Mouse (Mus musculus) myocyte (in vitro differentiated cells): ENCODE results near the gene Dnajc16. TPM values are rescaled to one million over a fixed set of nuclear protein-coding genes. Genes with fewer than 3 reads are reported as not detected.
A peak's percentile ranks its signal among the peaks of the same experiment; 100 is the strongest.

ENCODE experiments used
- H3K27me3 ChIP-seq: one replicate; pipeline ENCODE4 v1.6.1; 2011; ENCODE audit not compliant: control insufficient read depth, insufficient read depth, insufficient read length
- H3K36me3 ChIP-seq: one replicate; pipeline ENCODE4 v1.6.1; 2011; ENCODE audit not compliant: control insufficient read depth, insufficient read depth
- H3K4me2 ChIP-seq: one replicate; pipeline ENCODE4 v1.6.1; 2011; ENCODE audit warnings: low read depth, control low read depth
- H3K4me3 ChIP-seq: one replicate; pipeline ENCODE4 v1.5.1; 2011; ENCODE audit warnings: mild to moderate bottlenecking, control low read depth, moderate library complexity
- H3K79me2 ChIP-seq: one replicate; pipeline ENCODE4 v1.6.1; 2011; ENCODE audit not compliant: control insufficient read depth, insufficient read depth
- H3ac ChIP-seq: one replicate; pipeline ENCODE4 v1.6.1; 2011; ENCODE audit not compliant: control insufficient read depth, insufficient read length
- CEBPB ChIP-seq: IDR thresholded peaks from 2 replicates; pipeline ENCODE4 v1.6.1; 2011; ENCODE audit warnings: mild to moderate bottlenecking, moderate library complexity; ENCODE audit not compliant: poor library complexity, insufficient read depth, severe bottlenecking
- E2F4 ChIP-seq: IDR thresholded peaks from one replicate; pipeline ENCODE4 v1.6.1; 2011; ENCODE audit warnings: mild to moderate bottlenecking, control low read depth, moderate library complexity; ENCODE audit not compliant: insufficient read depth
- MAX ChIP-seq: IDR thresholded peaks from one replicate; pipeline ENCODE4 v1.6.1; 2011; ENCODE audit warnings: low read depth, mild to moderate bottlenecking, control low read depth
- MYOD1 ChIP-seq, 3 experiments: IDR thresholded peaks; one replicate each; pipeline ENCODE4 v1.6.1; 2011; ENCODE audit warnings: control low read depth in 2 of 3, low read depth in 2 of 3, mild to moderate bottlenecking in 2 of 3, moderate library complexity in 1 of 3; ENCODE audit not compliant: insufficient read length in 2 of 3, control insufficient read depth in 1 of 3
- MYOG ChIP-seq, 3 experiments: IDR thresholded peaks; one replicate each; pipeline ENCODE4 v1.6.1; 2011; ENCODE audit warnings: control low read depth in 2 of 3, low read depth in 2 of 3, mild to moderate bottlenecking in 2 of 3; ENCODE audit not compliant: insufficient read length in 2 of 3, control insufficient read depth in 1 of 3, insufficient read depth in 1 of 3
- POLR2A ChIP-seq: IDR thresholded peaks from one replicate; pipeline ENCODE4 v1.6.1; 2011; ENCODE audit warnings: low read depth, mild to moderate bottlenecking, control low read depth, moderate library complexity; ENCODE audit not compliant: insufficient read length
- POLR2AphosphoS2 ChIP-seq: IDR thresholded peaks from one replicate; pipeline ENCODE4 v1.6.1; 2011; ENCODE audit warnings: low read depth, control low read depth; ENCODE audit not compliant: insufficient read length
- REST ChIP-seq: IDR thresholded peaks from one replicate; pipeline ENCODE4 v1.6.1; 2011; ENCODE audit warnings: mild to moderate bottlenecking, control low read depth, moderate library complexity; ENCODE audit not compliant: insufficient read depth, insufficient read length
- SRF ChIP-seq: IDR thresholded peaks from one replicate; pipeline ENCODE4 v1.6.1; 2011; ENCODE audit warnings: low read depth; ENCODE audit not compliant: control insufficient read depth, insufficient read length
- TCF12 ChIP-seq: IDR thresholded peaks from one replicate; pipeline ENCODE4 v1.6.1; 2011; ENCODE audit warnings: mild to moderate bottlenecking, control low read depth; ENCODE audit not compliant: poor library complexity, insufficient read depth, severe bottlenecking
- TCF3 ChIP-seq: IDR thresholded peaks from one replicate; pipeline ENCODE4 v1.6.1; 2011; ENCODE audit warnings: low read depth, control low read depth; ENCODE audit not compliant: insufficient read length
- USF1 ChIP-seq: IDR thresholded peaks from one replicate; pipeline ENCODE4 v1.6.1; 2011; ENCODE audit warnings: low read depth, mild to moderate bottlenecking, control low read depth, moderate library complexity
- polyA plus RNA-seq: library from polyadenylated mRNA; unstranded; fragments of >200 nt; fragmentation: generic; extraction: Trizol; gene quantifications from one replicate; pipeline ENCODE4 v1.2.1, GENCODE M21; 2012; ENCODE audit warnings: missing spikeins

Gene Dnajc16
- polyA plus RNA-seq, 1 experiment = 9.5 TPM

DNA sequence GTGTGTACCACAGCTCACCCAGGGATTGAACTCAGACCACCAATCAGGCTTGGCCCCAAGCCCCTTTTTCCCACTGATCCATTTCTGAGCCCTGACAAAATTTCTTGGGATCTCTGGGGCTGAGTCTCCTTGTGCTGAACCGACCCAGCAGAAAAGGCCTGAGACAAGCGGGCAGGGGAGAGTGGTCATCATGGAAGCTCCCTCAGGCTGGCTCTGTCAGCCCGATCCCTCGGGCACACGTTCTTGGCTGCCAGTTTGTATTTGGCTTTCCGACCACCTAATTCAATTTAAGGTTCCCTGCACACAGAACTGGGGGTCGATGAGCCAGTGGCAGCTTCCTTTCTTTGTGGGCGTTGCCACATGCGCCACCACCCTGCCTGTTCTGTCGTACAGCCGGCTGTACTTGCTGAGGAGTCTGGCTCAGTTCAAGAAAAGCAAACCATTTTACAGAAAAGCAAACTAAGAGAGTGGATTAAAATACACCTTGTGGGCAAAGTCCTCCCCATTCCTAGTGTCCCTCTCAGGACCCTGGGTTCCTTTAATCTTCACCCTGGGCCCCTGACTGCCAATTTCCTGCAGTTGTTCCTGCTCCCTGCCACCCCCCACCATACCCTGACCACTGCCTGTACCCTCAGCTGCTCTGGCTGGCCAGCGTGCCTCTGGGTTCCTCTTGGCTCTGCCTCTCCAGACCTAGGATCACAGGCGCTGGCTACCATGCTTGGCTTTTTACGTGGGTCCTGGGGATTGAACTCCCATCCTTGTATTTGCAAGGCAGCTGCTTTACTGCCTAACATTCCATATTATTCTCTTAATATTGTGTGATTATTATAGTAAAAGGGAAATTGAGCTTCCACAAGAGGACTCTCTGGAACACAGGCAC is 26.3 kb upstream of the Dnajc16 start:
- Histone ChIP-seq H3K27me3 (no peaks in the 10 kb centered on the region), H3ac (no peak overlapping the region), H3K79me2 (no peaks in the 10 kb centered on the region), H3K4me2 (no peak overlapping the region), H3K36me3 (no peaks in the 10 kb centered on the region), H3K4me3 (no peak overlapping the region)
- no peak for TF ChIP-seq REST
- no peak for TF ChIP-seq CEBPB
- no peak for TF ChIP-seq POLR2A
- no peak for TF ChIP-seq SRF
- no peak for TF ChIP-seq MAX
- TF ChIP-seq MYOD1 (IDR thresholded peaks at IDR 0.05; ENCODE audit: control insufficient read depth in 1 of 3, insufficient read length in 2 of 3, low read depth in 2 of 3) = no peak
- no peak for TF ChIP-seq POLR2AphosphoS2
- no peak for TF ChIP-seq E2F4
- no peak for TF ChIP-seq TCF3
- TF ChIP-seq MYOG (IDR thresholded peaks at IDR 0.05; ENCODE audit: control insufficient read depth in 1 of 3, insufficient read depth in 1 of 3, insufficient read length in 2 of 3, low read depth in 2 of 3) = no peak
- TF ChIP-seq TCF12 = no peak
- TF ChIP-seq USF1 = no peak

DNA sequence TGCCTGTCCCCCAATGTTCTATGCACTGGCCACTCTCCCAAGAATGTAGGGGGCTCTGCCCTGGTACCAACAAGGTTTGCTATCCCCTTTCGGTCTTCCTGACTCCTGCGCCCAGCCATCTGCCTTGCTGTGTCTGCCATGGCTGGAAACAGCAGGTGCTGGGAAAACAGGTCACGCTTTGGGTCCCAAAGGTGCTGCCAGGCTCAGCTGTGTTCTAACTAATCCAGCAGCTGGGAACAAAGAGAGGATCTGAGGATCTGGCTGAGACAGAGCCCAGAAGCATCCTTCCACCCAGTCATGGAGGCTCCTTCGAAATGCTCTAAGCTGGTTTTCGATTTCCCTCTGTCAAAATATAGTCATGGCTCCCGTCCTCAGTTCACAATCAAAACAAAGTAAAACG is 25.5 kb upstream of the Dnajc16 start:
- Histone ChIP-seq H3K79me2 (no peaks in the 10 kb centered on the region), H3K27me3 (no peaks in the 10 kb centered on the region), H3ac (no peak overlapping the region), H3K4me3 (no peak overlapping the region), H3K36me3 (peaks cover 1% of the 10 kb centered on the region), H3K4me2 (no peak overlapping the region)
- TF ChIP-seq USF1 = no peak
- no peak for TF ChIP-seq MYOD1 (IDR thresholded peaks at IDR 0.05; ENCODE audit: control insufficient read depth in 1 of 3, insufficient read length in 2 of 3, low read depth in 2 of 3)
- TF ChIP-seq REST = no peak
- TF ChIP-seq TCF12 = no peak
- no peak for TF ChIP-seq POLR2A
- TF ChIP-seq CEBPB = no peak
- no peak for TF ChIP-seq MAX
- TF ChIP-seq POLR2AphosphoS2 = no peak
- TF ChIP-seq TCF3 = no peak
- TF ChIP-seq E2F4 = no peak
- no peak for TF ChIP-seq MYOG (IDR thresholded peaks at IDR 0.05; ENCODE audit: control insufficient read depth in 1 of 3, insufficient read depth in 1 of 3, insufficient read length in 2 of 3, low read depth in 2 of 3)
- TF ChIP-seq SRF = no peak

DNA sequence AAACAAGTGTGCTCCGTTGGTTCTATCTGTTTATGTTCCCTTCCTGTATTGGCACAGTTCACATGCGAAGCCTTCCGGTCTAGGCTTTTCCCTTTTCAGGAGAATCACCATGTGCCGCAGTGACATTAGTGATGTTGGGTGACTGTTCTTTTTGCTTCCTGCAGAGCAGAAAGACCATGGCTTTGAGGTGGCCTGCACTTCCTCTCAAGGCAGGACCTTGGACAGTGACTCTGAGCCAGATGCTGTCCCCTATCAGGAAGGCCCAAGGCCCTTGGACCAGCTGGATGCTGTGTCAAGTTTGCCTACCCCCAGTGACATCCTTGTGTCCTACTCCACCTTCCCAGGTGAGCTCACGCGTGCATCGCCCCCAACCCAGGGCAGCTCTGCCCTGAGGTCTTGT is 20.6 kb upstream of the Dnajc16 start:
- Histone ChIP-seq H3ac (no peak overlapping the region), H3K4me3 (no peak overlapping the region), H3K79me2 (no peaks in the 10 kb centered on the region), H3K4me2 (no peak overlapping the region), H3K27me3 (no peaks in the 10 kb centered on the region), H3K36me3 (peaks cover 11% of the 10 kb centered on the region)
- TF ChIP-seq CEBPB (no peak), TCF12 (no peak), MYOG (IDR thresholded peaks at IDR 0.05; ENCODE audit: control insufficient read depth in 1 of 3, insufficient read depth in 1 of 3, insufficient read length in 2 of 3, low read depth in 2 of 3) (no peak), REST (peak; percentile 66), USF1 (no peak)

DNA sequence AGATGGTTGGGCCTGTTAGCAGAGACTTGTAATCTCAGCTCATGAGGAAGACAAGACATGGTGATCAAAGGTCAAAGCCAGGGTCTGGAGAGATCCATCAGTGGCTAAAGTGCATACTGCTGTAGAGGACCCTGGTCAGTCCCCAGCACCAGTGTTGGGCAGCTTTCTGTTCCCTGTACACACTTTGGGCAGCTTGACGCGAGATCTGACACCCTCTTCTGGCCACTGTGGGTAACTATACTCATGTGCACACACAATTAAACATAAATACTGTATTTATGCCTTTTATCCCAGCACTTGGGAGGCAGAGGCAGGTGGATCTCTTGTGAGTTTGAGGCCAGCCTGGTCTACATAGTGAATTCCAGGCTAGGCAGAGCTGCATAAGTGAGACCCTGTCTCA is 20.2 kb upstream of the Dnajc16 start:
- Histone ChIP-seq H3K4me3 (no peak overlapping the region), H3K4me2 (no peak overlapping the region), H3ac (no peak overlapping the region), H3K36me3 (peaks cover 11% of the 10 kb centered on the region), H3K27me3 (no peaks in the 10 kb centered on the region), H3K79me2 (no peaks in the 10 kb centered on the region)
- no peak for TF ChIP-seq POLR2AphosphoS2
- no peak for TF ChIP-seq REST
- no peak for TF ChIP-seq POLR2A
- no peak for TF ChIP-seq MAX
- no peak for TF ChIP-seq MYOD1 (IDR thresholded peaks at IDR 0.05; ENCODE audit: control insufficient read depth in 1 of 3, insufficient read length in 2 of 3, low read depth in 2 of 3)
- no peak for TF ChIP-seq MYOG (IDR thresholded peaks at IDR 0.05; ENCODE audit: control insufficient read depth in 1 of 3, insufficient read depth in 1 of 3, insufficient read length in 2 of 3, low read depth in 2 of 3)

DNA sequence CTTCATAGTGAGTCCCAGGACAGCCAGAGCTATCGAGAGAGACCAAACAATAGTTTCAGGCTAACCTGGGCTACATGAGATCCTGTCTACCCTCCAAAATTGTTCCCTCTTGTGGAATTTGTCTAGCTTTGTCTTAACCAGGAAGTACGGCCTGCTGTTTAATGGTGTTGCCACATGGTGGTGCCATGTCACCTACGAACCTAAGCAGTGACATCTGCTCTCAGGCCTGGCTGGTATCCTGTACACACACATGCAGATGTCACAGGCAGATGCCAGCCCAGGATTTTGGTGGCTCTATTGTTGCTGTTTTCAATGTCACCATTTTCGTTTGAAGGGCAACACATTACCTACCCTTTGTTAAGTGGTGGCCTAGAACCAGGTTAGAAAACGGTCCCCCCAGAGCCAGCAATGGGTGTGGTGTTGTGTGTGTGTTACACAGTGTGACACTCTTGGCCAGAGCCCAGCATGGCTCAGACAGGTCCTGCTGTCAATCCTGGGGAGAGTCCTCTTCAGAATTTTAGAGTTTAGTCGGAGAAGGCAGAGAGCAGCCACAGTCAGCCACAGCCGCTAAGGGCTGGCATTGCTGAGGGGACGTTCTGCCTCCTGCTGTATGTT is 19.2 kb upstream of the Dnajc16 start:
- Histone ChIP-seq H3K36me3 (peaks cover 11% of the 10 kb centered on the region), H3K27me3 (no peaks in the 10 kb centered on the region), H3K79me2 (no peaks in the 10 kb centered on the region), H3ac (no peak overlapping the region), H3K4me2 (no peak overlapping the region), H3K4me3 (no peak overlapping the region)
- TF ChIP-seq POLR2A (no peak), E2F4 (no peak), MYOG (IDR thresholded peaks at IDR 0.05; ENCODE audit: control insufficient read depth in 1 of 3, insufficient read depth in 1 of 3, insufficient read length in 2 of 3, low read depth in 2 of 3) (no peak), SRF (no peak), TCF3 (no peak), MAX (no peak), TCF12 (no peak), REST (no peak), USF1 (no peak), MYOD1 (IDR thresholded peaks at IDR 0.05; ENCODE audit: control insufficient read depth in 1 of 3, insufficient read length in 2 of 3, low read depth in 2 of 3) (no peak)
